Mouse (Mus musculus): ENCODE data around the gene Klc3.

Klc3 gene

DNA sequence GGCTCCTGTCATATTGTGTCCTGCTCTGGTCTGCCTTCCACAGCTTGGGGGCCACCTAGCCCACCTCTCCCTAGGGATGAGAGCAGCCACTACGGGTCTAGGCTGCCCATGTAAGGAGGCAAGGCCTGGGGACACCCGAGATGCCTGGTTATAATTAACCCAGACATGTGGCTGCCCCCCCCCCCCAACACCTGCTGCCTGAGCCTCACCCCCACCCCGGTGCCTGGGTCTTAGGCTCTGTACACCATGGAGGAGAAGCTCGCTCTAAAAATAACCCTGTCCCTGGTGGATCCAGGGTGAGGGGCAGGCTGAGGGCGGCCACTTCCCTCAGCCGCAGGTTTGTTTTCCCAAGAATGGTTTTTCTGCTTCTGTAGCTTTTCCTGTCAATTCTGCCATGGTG is 5.8 kb upstream of the Klc3 start:
- 52% methylated on average over 6 of the region's 6 CpGs for WGBS

DNA sequence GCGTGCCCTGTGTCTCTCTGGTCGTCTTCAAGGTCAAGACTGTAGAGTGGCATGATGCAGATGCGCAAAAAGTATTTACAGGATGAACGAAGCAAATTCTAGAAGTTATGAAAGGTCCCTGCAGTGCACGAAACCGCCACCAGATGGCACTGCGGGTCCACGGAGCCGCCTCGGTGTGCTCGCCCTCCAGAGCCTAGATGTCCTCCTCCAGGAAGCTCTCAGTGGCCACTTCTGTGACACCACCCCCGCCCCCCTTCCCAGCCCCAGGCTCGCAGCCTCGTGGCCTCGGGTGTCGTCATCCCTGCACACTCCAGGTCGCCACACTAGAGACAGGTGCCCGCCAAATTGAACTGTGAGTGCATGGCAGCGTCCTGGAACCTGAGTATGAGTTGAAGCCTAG is 1.5 kb upstream of the Klc3 start:
- WGBS, result 4% methylated on average over 19 of the region's 19 CpGs

DNA sequence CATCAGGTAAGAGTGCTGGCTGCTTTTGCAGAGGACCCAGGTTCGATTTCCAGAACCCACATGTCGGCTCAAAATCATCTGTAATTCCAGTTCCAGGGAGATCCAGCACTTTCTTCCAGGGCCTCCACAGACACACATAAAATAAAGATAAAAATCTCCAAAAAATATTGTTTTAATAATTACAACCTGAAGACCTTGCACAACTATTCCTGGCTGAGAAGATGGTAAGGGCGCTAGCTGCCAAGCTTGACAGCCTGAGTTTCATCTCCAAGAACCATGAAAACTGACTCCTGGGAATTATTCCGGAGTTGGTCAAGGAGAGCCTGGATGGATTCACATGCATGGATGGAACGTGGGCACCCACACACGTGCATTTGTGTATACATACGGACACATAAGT is 572 bp upstream of the Klc3 start, which contains the start of gene Ckm:
Ckm (plus strand) TSS at position 301 of the 400 bp plus-strand sequence.
- WGBS, result 57% methylated on average over 7 of the region's 7 CpGs

DNA sequence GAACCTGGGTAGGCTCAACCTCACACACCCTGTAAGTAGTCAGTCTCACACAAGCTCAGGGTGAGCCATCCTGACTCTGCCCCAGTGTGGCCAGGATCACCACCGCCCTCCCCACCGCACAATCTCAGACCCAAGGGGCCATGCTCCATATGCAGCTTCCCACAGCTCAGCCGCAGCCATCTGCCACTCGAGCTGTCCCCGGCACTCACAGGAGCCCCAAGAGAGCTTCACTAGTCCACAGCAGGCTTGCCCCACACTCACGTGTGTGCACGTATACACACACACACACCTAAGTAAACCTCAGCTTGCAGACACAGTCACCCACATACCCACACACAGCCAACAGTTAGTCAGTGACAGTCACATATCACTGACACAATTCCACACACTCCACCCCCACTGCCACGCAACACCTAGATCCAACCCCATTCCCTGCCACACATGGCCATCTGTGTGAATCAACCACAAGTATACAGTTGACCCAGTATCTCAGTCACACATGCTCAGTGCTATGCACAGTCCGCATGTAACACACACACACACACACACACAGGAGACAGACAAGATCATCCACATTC is 1.3 kb downstream of the Klc3 start:
- WGBS, result 66% methylated on average over 9 of the region's 9 CpGs

DNA sequence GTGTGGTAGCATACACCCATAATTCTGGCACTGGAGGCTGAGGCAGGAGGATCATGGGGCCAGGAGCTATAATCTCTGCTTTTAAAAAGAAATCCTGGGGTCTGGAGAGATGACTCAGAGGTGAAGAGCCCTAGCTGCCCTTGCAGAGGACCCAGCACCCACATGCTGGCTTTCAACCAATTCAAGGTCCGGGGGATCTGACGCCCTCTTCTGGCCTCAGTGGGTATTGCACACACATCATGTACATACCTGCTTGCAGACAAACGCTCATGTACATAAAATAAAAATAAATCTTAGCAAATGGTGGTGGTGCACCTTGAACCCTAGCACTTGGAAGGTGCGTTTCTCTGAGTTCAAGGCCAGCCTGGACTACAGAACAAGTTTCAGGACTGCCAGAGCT is 3.0 kb downstream of the Klc3 start:
- WGBS, result 84% methylated on average over 4 of the region's 4 CpGs

DNA sequence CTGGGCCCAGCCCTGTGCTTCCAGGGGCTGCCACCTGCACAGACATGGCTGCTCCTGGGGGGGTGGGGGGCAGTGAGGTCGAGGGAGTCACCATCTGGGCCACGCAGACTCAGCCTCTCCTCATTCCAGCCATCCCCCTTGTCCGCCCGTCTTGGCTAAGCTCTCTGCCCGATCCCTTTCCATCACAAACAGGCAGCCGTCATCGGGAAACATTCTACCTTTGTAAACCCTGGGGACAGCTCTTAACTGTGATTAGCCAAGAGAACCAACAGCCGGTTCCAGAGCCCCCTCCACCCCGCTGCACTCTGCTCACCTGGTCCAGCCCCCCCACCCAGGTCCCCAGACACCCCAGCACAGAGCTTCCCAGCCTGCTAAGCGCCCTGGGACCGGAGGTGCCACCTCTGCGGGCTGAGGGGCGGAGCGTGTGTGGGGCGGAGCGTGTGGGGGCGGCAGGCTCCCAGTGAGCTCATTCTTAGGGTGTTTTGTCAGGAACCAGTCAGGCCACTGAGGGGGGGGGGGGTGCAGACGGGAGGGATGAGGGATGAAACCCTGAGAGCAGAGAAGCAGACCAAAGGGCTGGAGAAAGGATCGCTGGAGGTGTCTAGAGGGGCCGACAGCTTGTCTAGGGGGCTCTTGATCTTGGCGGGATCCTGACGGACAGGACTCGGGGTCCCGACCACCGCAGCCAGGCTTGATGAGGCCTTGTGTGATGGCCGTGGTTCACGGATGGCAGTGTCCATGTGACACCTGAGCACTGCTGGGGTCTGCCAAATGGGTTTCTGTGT is 4.2 kb downstream of the Klc3 start:
- WGBS, result 16% methylated on average over 27 of the region's 27 CpGs

DNA sequence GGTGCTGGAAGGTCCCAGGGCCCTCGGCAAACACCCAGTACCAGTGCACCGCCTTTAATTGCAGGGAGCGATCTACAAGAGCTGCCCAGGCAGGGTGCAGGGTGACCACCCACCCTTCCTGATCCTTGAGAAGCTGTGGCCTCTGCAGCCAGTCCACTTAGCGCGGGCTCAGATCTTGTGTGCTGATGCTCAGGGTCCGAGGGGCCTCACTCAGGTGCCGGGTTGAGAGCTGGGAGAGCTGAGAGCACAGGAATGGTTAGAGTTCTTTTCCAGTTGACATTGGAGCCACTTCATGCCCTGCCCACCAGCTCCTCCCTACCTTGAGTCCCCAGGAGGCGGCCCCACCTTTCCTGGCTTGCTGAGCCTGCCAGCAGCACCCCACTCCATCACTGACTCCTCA is 9.4 kb downstream of the Klc3 start:
- 94% methylated on average over 8 of the region's 8 CpGs for WGBS

DNA sequence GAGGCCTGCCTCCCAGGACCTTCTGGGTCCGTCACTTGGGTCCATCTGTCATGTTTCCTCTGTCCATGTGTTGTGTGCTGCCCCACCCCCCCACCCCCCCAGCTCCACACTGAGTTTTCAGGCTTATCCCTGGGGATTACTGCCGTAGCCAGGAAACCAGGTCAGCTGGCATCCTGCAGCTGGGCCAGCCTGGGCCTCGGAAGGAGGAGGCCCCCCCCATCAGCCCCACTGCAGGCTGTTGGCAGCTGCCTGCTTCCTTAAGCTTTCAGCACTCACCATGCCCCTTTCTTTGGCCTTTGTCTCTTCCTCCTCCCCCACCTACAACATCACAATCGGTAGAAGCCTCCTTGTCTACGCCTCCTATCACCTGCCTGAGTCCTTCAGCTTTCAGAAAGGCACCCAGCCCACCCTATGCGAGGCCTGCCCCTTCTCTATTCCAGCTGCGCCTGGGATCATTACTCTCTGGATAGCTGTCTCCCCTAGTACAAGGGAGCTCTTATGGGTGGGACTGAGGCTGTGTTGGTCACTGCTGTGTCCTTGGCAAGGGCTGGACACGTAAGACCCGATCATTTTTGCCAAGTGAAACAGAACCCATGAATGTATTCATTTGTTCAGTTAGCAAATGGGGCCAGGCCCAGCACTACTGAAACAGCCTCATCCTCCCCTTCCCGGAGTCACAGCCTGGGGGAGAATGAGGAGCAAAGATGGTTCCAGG is 15.0 kb downstream of the Klc3 start:
- 50% methylated on average over 10 of the region's 10 CpGs for WGBS

DNA sequence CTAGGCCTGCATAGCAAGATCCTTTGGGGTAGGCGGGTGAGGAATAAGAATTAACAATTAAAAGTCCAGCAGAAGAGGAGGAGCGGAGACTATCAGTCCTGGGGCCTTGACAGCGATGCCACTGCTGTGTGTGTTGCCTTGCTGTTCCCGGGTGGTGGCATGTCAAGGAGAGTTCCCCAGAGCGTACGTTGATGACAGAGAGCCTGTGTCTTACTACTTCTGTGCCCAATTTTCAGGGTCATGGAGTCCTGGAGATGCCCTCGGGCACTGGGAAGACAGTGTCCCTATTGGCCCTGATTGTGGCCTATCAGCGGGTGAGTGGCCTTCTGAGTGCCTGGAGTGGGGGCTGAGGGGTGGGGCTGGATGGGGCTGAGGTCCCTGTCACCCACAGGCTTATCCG is 20.2 kb downstream of the Klc3 start:
- WGBS, result 87% methylated on average over 9 of the region's 9 CpGs

DNA sequence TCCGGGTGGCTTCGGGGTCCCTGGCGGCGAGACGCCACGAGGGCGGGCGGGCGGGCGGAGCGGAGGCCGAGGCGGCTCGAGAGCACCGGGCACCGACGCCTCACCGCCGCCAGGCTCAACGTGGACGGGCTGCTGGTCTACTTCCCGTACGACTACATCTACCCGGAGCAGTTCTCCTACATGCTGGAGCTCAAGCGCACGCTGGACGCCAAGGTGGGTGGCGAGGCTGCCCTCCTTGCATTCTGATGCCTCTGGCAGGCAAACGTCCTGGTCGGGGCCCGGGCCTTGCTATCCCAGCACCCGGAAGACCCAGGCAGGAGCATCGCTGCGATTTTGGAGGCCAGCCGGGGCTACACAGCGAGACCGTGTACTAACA is 21.8 kb downstream of the Klc3 start:
- WGBS, result under 1% methylated on average over 37 of the region's 37 CpGs

DNA sequence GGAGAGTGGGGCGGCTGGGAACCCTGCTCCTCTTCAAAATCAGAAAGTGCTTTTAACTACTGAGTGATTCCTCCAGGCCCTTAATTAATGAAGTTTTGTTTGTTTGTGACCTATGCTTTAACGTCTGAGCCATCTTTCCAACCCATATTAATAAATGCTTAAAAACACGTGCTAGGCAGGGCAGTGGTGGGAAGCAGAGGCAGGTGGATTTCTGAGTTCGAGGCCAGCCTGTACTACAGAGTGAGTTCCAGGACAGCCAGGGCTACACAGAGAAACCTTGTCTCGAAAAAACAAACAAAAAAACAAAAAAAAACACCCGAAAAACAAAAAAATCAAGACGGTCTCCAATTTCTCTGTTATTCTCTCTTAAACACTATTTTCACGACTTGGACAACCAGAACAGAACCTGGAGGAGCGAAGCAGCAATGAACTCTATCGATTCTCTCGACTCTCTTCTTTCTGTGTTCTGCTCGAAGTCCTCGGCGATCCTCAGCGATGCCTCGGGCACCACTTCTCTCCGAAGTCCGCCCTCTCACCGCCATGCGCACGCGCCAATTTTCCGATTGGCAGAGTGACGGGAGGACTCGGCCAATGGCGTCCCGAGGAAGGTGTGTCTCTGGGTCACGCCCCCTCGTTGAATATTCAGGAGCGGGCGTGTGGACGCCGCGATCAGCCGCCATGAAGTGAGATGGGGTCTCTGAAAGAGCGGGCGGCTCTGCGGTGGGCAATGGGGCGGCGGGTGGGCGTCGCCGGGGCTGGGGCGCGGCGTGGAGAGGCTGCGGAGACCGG is 22.3 kb downstream of the Klc3 start, which contains the start of gene Ercc2:
Ercc2 (plus strand) TSS at position 634 of the 789 bp plus-strand sequence.
- WGBS, result 5% methylated on average over 46 of the region's 48 CpGs

DNA sequence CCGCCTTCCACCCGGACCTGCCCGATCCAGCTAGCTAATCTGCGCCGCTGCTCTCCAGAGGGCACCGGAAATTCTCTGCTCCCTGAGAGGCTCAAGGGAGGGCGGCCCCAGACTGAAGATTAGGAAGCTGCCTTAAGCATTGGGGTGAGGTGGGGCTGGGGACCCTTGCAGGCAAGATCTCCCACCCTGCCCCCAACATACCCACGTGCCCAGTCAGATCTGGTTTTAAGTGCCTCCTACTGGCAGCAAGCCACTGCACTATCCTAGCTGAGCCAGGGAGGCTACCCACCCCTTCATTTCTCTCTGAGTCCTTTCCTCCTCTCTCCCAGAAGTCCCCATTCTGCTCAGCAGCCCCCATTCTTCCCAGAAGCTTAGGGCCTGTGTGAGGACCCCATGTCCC is 25.9 kb downstream of the Klc3 start:
- 82% methylated on average over 8 of the region's 8 CpGs for WGBS

DNA sequence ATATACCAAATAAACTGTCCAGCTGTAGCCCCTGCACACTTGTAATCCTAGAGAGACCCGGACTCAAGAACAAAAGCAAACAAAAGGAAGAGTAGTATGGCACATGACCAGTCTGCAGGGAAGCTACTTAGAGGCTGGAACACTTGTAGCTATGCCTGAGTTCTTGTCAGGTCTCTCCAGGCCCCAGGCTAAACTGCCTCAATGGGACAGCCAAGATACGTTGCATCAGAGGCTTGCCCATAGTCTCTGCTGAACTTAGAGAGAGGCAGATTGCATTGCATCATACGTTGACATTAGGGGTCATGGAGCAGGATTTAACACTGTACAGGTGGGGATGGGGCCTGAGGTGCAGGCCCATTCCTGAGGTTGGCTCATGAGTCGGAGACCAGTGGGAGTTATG is 27.9 kb downstream of the Klc3 start:
- WGBS, result 88% methylated on average over 4 of the region's 4 CpGs

DNA sequence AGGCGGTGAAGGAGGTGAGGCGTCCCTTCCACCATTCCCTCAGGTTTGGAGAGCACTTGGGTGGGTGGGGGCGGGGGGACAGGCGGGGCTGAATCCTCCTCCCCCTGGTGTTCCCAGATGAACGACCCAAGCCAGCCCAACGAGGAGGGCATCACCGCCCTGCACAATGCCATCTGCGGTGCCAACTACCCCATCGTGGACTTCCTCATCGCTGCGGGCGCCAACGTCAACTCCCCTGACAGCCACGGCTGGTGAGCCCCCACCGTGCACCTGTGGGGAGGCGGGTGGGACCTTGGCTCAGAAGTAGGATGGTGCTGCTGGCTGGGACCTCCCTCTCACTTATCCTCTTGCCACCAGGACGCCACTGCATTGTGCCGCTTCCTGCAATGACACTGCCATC is 28.5 kb downstream of the Klc3 start:
- WGBS, result 83% methylated on average over 18 of the region's 18 CpGs

DNA sequence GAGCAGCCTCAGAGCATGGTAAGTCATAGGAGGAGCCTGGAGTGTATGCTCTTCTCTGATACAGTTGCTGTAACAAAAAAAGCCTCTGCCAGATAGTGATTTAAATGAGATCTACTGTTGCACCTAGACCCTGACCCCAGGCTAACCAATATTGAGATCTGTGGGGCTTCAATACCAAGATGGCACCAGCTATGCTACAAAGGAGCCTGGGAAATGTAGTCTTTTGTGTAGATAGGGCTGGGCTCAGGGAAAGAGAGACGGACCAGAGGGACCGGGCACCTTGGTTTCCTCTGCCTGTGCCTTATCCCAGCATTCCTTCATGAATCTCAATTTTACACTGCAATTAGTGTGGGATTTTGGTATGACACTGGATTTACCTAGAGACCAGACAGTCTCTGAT is 30.5 kb downstream of the Klc3 start:
- WGBS, result 88% methylated on average over 2 of the region's 2 CpGs

DNA sequence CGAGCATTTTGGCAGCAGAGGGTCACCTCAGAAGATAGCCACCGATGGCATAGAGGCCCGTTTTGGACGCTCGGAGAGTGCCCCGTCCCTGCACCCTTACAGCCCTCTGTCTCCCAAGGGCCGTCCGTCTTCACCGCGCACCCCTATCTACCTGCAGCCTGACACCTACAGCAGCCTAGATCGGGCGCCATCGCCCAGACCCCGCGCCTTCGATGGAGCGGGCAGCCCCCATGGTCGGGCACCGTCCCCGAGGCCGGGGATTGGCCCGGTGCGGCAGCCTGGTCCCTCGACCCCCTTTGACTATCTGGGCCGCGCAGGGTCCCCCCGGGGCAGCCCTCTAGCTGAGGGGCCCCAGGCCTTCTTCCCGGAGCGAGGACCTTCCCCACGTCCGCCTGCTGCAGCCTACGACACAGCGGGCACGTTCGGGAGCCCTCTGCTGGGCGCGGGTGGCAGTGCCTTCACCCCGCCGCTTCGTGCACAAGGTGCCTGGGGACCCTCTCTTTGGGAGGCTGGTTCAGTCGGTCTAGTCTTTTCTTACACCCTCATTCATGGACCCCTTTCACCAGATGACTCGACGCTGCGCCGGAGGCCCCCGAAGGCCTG is 34.0 kb downstream of the Klc3 start:
- WGBS, result 10% methylated on average over 46 of the region's 46 CpGs

DNA sequence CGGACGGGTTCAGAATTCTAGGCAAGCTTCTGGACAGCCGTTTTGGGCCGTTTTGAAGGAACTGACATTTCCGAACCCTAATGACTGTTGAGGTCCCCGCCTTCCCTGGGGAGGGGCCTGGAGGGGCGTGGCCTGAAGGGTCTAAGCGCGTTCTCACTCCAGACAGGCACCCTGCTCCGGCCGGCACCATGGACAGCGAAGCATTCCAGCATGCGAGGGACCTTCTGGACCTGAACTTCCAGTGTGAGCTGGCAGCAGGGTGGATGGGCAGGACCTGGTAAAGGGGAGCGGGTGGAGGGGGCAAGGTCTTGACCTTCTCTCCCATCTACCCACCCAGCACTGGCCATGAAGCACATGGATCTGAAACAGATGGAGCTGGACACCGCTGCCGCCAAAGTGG is 35.5 kb downstream of the Klc3 start:
- WGBS, result 51% methylated on average over 16 of the region's 16 CpGs

DNA sequence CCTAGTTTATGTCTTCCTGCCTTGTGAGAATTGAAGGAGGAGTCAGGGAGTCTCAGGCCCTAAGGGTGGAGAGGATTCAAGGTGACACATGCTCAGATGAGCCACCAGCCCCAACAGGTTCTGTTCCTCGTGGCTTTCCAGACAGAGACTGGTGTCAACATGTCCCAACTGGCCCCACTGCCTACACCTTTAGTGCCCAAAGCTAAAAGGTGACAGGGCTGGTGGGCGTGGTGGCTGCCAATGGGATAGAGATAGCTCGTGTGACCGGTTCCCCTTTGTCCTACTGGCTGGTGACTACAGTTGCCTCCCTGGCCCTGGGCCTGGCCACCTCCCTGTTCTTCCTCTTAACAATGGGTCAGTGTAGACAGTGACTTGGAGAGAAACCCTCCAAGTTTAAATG is 38.5 kb downstream of the Klc3 start:
- WGBS, result 76% methylated on average over 4 of the region's 4 CpGs

DNA sequence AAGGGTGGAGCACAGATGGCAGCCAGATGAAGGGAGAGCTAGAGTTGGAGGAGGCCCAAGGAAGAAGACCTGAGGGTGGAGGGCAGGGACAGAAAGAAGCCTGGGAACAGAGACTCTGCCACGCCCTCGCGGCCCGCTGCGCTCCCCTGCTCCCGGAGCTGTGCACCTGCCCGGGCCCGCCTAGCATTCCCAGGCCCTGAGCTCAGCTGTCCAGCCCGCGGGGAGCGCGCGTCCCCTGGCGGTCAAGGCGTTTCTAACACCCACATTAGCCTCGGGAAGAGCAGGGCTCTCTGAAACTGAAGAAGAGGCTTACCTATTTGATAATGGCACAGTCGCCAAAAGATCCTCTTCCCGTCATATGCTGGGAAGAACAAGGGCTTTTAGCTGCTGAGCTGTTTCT is 40.0 kb downstream of the Klc3 start:
- WGBS, result 23% methylated on average over 18 of the region's 18 CpGs

DNA sequence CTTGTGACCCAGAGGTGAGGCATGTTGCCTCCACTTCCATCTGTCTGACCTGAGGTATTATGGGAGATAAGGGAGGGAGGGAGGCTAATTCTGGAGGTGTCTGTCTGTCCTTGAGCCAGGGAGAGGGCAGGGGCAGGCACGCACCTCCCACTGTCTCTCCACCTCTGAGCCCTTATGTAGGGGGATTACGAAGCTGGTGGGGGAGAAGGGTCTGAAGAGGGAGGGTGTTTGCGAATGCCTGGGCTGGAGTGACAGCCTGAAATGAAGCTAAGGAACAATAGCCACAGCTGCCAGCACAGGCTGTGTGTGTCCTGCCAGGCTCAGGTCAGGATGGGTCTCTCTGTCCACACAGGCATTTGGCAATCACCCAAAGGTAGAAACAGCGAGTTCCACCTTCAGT is 41.6 kb downstream of the Klc3 start:
- 64% methylated on average over 4 of the region's 4 CpGs for WGBS

DNA sequence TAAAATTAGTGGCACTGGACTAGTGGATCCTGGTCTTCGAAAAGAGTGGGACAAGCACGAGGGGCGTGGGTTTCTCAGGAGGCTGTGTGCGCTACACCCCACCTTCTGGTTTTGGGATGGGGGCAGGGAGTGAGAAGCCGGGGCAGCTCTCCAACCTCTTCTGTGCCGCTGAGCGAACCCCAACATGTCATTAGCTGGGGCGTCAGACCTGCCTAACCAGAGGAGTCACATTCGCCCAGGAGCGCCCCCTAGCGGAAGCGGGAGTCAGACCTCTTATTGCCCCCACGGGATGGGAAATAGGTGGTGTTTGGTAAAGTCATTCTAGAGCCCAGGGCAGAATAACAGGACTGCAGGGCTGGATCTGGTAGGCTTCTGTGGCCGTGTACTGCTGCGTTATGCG is 42.2 kb downstream of the Klc3 start:
- 8% methylated on average over 16 of the region's 16 CpGs for WGBS

DNA sequence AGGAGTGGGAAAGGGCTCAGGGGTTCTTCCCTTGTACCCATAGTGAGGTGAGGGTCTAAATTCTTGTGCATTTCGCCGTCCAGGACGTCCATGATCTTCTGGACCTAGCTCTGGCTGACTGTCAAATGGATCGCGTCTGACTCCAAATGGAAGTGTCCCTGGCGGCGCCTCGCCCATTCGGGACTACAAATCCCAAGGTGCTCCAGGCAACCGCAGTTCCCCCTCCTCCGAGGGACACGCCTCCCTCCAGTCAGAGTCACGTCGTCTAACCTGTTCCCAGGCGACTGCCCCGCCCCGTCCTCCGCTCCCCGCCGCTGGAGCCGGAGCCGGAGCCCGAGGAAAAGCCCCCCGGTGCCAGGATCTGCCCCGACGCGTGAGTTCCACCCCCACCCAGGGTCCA is 43.0 kb downstream of the Klc3 start:
- WGBS, result under 1% methylated on average over 27 of the region's 27 CpGs

Measured in cerebral cortex, adult 2 months (tissue).